Mouse (Mus musculus) embryonic fibroblast, embryonic 13.5 days (primary cell): Measurements from ENCODE around the gene Sntb2. TPM values are rescaled to one million over a fixed set of nuclear protein-coding genes. Genes with fewer than 3 reads are reported as not detected.
"Not testable (repeated sequence)": the region's sequence is repeated elsewhere in the genome, so short reads cannot be mapped to it uniquely, and the experiment has no call there.

Source experiments
- H3K27ac ChIP-seq: 2 replicates; pipeline ENCODE4 v1.5.1; 2012; ENCODE audit warnings: low read length, control low read depth, inconsistent platforms; ENCODE audit not compliant: insufficient read depth
- H3K4me1 ChIP-seq: 2 replicates; pipeline ENCODE4 v1.6.1; 2011; ENCODE audit warnings: low read length; ENCODE audit not compliant: control insufficient read depth, insufficient read depth
- H3K4me3 ChIP-seq: 2 replicates; pipeline ENCODE4 v1.5.1; 2011; ENCODE audit warnings: mild to moderate bottlenecking, control low read depth, low read length; ENCODE audit not compliant: insufficient read depth
- CTCF ChIP-seq: IDR thresholded peaks from 2 replicates; pipeline ENCODE4 v1.5.1; 2011; ENCODE audit warnings: mild to moderate bottlenecking, control low read depth, low read length, moderate library complexity, borderline replicate concordance; ENCODE audit not compliant: insufficient read depth
- POLR2A ChIP-seq: IDR thresholded peaks from 2 replicates; pipeline ENCODE4 v1.6.1; 2011; ENCODE audit warnings: low read depth, mild to moderate bottlenecking, control low read depth, low read length, moderate library complexity
- polyA plus RNA-seq: library from polyadenylated mRNA; stranded (reverse); fragments of >200 nt; gene quantifications from 2 replicates; pipeline ENCODE4 v1.2.4, GENCODE M21; 2011; ENCODE audit warnings: low read depth; ENCODE audit not compliant: missing spikeins, insufficient read length

Gene Sntb2
- polyA plus RNA-seq, 1 experiment, result 23.3 TPM

- no peak overlapping the region for H3K4me3 ChIP-seq
- TF ChIP-seq POLR2A, result no peak
- TF ChIP-seq CTCF, result no peak
- no peaks in the 10 kb centered on the region for H3K4me1 ChIP-seq
- no peak overlapping the region for H3K27ac ChIP-seq
Observed at GRCm38 (mm10) chr8:106907450-106907849, 28.1 kb upstream of the Sntb2 start.

- Histone ChIP-seq H3K4me1 (no peaks in the 10 kb centered on the region), H3K27ac (no peak overlapping the region), H3K4me3 (no peak overlapping the region)
- no peak for TF ChIP-seq POLR2A
- no peak for TF ChIP-seq CTCF
Observed at GRCm38 (mm10) chr8:106908291-106908690, 27.3 kb upstream of the Sntb2 start.

- H3K27ac ChIP-seq, result no peak overlapping the region
- no peak for TF ChIP-seq CTCF
- no peak for TF ChIP-seq POLR2A
Observed at GRCm38 (mm10) chr8:106913631-106914030, 21.9 kb upstream of the Sntb2 start.

GRCm38 (mm10) chr8:106919721-106920394 is 15.7 kb upstream of the Sntb2 start:
- Histone ChIP-seq H3K4me3 (no peak overlapping the region), H3K4me1 (peaks cover 3% of the 10 kb centered on the region; the same call in 1 of the 2 replicates), H3K27ac (no peak overlapping the region)
- TF ChIP-seq POLR2A (no peak), CTCF (no peak)

More at GRCm38 (mm10) chr8:106913631-106914030, 21.9 kb upstream of the Sntb2 start:
- no peaks in the 10 kb centered on the region for H3K4me1 ChIP-seq
- no peak overlapping the region for H3K4me3 ChIP-seq

- Histone ChIP-seq H3K4me1 (peaks cover 3% of the 10 kb centered on the region; the same call in 1 of the 2 replicates), H3K27ac (no peak overlapping the region), H3K4me3 (no peak overlapping the region)
- no peak for TF ChIP-seq CTCF
- no peak for TF ChIP-seq POLR2A
Observed at GRCm38 (mm10) chr8:106920395-106920741, 15.2 kb upstream of the Sntb2 start.

GRCm38 (mm10) chr8:106924057-106924456 is 11.5 kb upstream of the Sntb2 start:
- no peak for TF ChIP-seq POLR2A
- TF ChIP-seq CTCF, result no peak
- H3K27ac ChIP-seq, result peak overlapping the region; percentile 70
- H3K4me3 ChIP-seq, result no peak overlapping the region
- peaks cover 3% of the 10 kb centered on the region; the same call in 1 of the 2 replicates for H3K4me1 ChIP-seq

- TF ChIP-seq CTCF, result no peak
- no peak for TF ChIP-seq POLR2A
Observed at GRCm38 (mm10) chr8:106924904-106925349, 10.6 kb upstream of the Sntb2 start.

GRCm38 (mm10) chr8:106925446-106925845 is 10.1 kb upstream of the Sntb2 start:
- TF ChIP-seq POLR2A (no peak), CTCF (no peak)
- H3K27ac ChIP-seq, result peak overlapping the region; percentile 74
- no peak overlapping the region for H3K4me3 ChIP-seq
- peaks cover 3% of the 10 kb centered on the region; the same call in 1 of the 2 replicates for H3K4me1 ChIP-seq

More at GRCm38 (mm10) chr8:106924904-106925349, 10.6 kb upstream of the Sntb2 start:
- H3K4me1 ChIP-seq, result peaks cover 3% of the 10 kb centered on the region; the same call in 1 of the 2 replicates
- H3K4me3 ChIP-seq, result no peak overlapping the region
- peak overlapping the region; percentile 70 for H3K27ac ChIP-seq

- Histone ChIP-seq H3K4me3 (no peak overlapping the region), H3K4me1 (peaks cover 7% of the 10 kb centered on the region), H3K27ac (no peak overlapping the region)
- TF ChIP-seq CTCF, result peak; percentile 22; the same call in 1 of the 2 replicates
- no peak for TF ChIP-seq POLR2A
Observed at GRCm38 (mm10) chr8:106927247-106927646, 8.3 kb upstream of the Sntb2 start.

GRCm38 (mm10) chr8:106928182-106928581 is 7.4 kb upstream of the Sntb2 start:
- H3K4me1 ChIP-seq, H3K4me3 ChIP-seq, H3K27ac ChIP-seq: not testable (repeated sequence)

- TF ChIP-seq POLR2A (no peak), CTCF (no peak)
- Histone ChIP-seq H3K27ac (peak overlapping the region; percentile 82), H3K4me3 (no peak overlapping the region), H3K4me1 (peaks cover 9% of the 10 kb centered on the region)
Observed at GRCm38 (mm10) chr8:106929155-106929913, 6.2 kb upstream of the Sntb2 start.
